ENCODE assay signal across 33 mouse cellular contexts in genomic region chr1:23352895-23353294, GRCm38 (mm10).
"Had no signal": no experiment of that assay in that cellular context is flagged by ENCODE, and none has a peak within 500 bp of the region (broad histone marks: within the 10 kb centered on the region; RNA-seq: fewer than 3 reads in every experiment).

No protein-coding gene starts in this region.

- H3K9me3 ChIP-seq: heart, embryonic 10.5 days; heart, embryonic 12.5 days; heart, embryonic 13.5 days; heart, embryonic 15.5 days; hindbrain, embryonic 10.5 days; hindbrain, embryonic 12.5 days; hindbrain, embryonic 13.5 days; hindbrain, embryonic 15.5 days; kidney, embryonic 15.5 days had no signal

- ATAC-seq: hindbrain, embryonic 16.5 days; hindbrain, postnatal 0 days; inflammation-experienced regulatory T-cells, adult 6 months had no signal

- H3K9ac ChIP-seq: heart, embryonic 12.5 days; heart, embryonic 13.5 days; heart, embryonic 15.5 days; hindbrain, embryonic 12.5 days; hindbrain, embryonic 13.5 days; hindbrain, embryonic 14.5 days; hindbrain, embryonic 15.5 days; kidney, embryonic 15.5 days had no signal

- H3K36me3 ChIP-seq: heart, embryonic 10.5 days; heart, embryonic 12.5 days; heart, embryonic 13.5 days; heart, embryonic 15.5 days; hindbrain, embryonic 10.5 days; hindbrain, embryonic 12.5 days; hindbrain, embryonic 13.5 days; hindbrain, embryonic 15.5 days; kidney, embryonic 15.5 days had no signal

- H3K27me3 ChIP-seq: heart, embryonic 12.5 days; heart, embryonic 13.5 days; heart, embryonic 15.5 days; hindbrain, embryonic 12.5 days; hindbrain, embryonic 13.5 days; hindbrain, embryonic 15.5 days; kidney, embryonic 15.5 days had no signal

- H3K27ac ChIP-seq: heart, embryonic 10.5 days; heart, embryonic 13.5 days; heart, embryonic 15.5 days; hindbrain, embryonic 10.5 days; hindbrain, embryonic 12.5 days; hindbrain, embryonic 13.5 days; hindbrain, embryonic 14.5 days; hindbrain, embryonic 15.5 days; hindbrain, postnatal 0 days; kidney, embryonic 15.5 days; kidney, postnatal 0 days; layer of hippocampus, adult 2 months; left cerebral cortex, adult 2 months had no signal

- H3K4me2 ChIP-seq: heart, embryonic 11.5 days; heart, embryonic 12.5 days; heart, embryonic 13.5 days; heart, embryonic 15.5 days; hindbrain, embryonic 12.5 days; hindbrain, embryonic 13.5 days; hindbrain, embryonic 14.5 days; hindbrain, embryonic 15.5 days; kidney, embryonic 15.5 days had no signal

- H3K4me1 ChIP-seq: heart, embryonic 10.5 days; heart, embryonic 12.5 days; heart, embryonic 13.5 days; hindbrain, embryonic 10.5 days; hindbrain, embryonic 12.5 days; hindbrain, embryonic 13.5 days; hindbrain, embryonic 15.5 days; kidney, embryonic 15.5 days had no signal

- DNase-seq: heart, postnatal 10 days; heart, postnatal 14 days; heart, postnatal 36 days; heart, postnatal 4 days; kidney, adult 11 months; kidney, adult 18-20 months; kidney, adult 2 months; kidney, adult 8-10 months; kidney, adult 9 months; kidney, postnatal 10 days; kidney, postnatal 14 days; kidney, postnatal 25 days; kidney, postnatal 36 days; kidney, postnatal 4 days; layer of hippocampus, adult 9-11 months; layer of hippocampus, postnatal 36 days had no signal

- H3K4me3 ChIP-seq: heart, embryonic 10.5 days; heart, embryonic 12.5 days; heart, embryonic 13.5 days; heart, embryonic 15.5 days; hindbrain, embryonic 10.5 days; hindbrain, embryonic 12.5 days; hindbrain, embryonic 13.5 days; hindbrain, embryonic 15.5 days; kidney, embryonic 15.5 days; layer of hippocampus, adult 2 months; left cerebral cortex, adult 2 months had no signal
